Mouse (Mus musculus) MEL (cell line): Measurements from ENCODE around the gene Hoxa9. TPM values are rescaled to one million over a fixed set of nuclear protein-coding genes. Genes with fewer than 3 reads are reported as not detected.

Source experiments
- DNase-seq: peaks from one replicate; pipeline ENCODE4 v3.0.0; 2011; ENCODE audit warnings: low read depth, low spot score
- H3K27ac ChIP-seq: 2 replicates; pipeline ENCODE4 v1.5.1; 2012; ENCODE audit warnings: low read depth, mild to moderate bottlenecking, control low read depth, low read length, moderate library complexity; ENCODE audit not compliant: control insufficient read depth
- H3K27me3 ChIP-seq, 2 experiments: fragments of 150-350 bp in 1 of 2; sonication (generic) in 1 of 2; 2 replicates each; pipeline ENCODE4 v1.6.1; 2012; ENCODE audit warnings: low read length in 2 of 2, mild to moderate bottlenecking in 2 of 2, improper control_type of control experiment in 1 of 2, moderate library complexity in 1 of 2; ENCODE audit not compliant: insufficient read depth in 2 of 2, control insufficient read depth in 1 of 2
- H3K36me3 ChIP-seq, 2 experiments: 2 replicates each; pipeline ENCODE4 v1.6.1; 2012 to 2014; ENCODE audit warnings: low read length in 2 of 2, improper control_type of control experiment in 1 of 2, inconsistent platforms in 1 of 2, mild to moderate bottlenecking in 1 of 2; ENCODE audit not compliant: insufficient read depth in 2 of 2, control insufficient read depth in 1 of 2
- H3K4me1 ChIP-seq, 2 experiments: fragments of 150-350 bp in 1 of 2; sonication (generic) in 1 of 2; 2 replicates each; pipeline ENCODE4 v1.6.1; 2012; ENCODE audit warnings: low read length in 2 of 2, improper control_type of control experiment in 1 of 2, mild to moderate bottlenecking in 1 of 2; ENCODE audit not compliant: insufficient read depth in 2 of 2, control insufficient read depth in 1 of 2
- H3K4me3 ChIP-seq, 2 experiments: fragments of 150-350 bp in 1 of 2; sonication (generic) in 1 of 2; 2 replicates each; pipeline ENCODE4 v1.5.1; 2012; ENCODE audit warnings: low read depth in 2 of 2, low read length in 2 of 2, mild to moderate bottlenecking in 2 of 2, moderate library complexity in 2 of 2, control low read depth in 1 of 2, improper control_type of control experiment in 1 of 2; ENCODE audit not compliant: control insufficient read depth in 1 of 2, insufficient read depth in 1 of 2
- H3K79me2 ChIP-seq: 2 replicates; pipeline ENCODE4 v1.6.1; 2012; ENCODE audit warnings: mild to moderate bottlenecking, low read length, moderate library complexity; ENCODE audit not compliant: control insufficient read depth, poor library complexity, insufficient read depth
- H3K9ac ChIP-seq: 2 replicates; pipeline ENCODE4 v1.6.1; 2012; ENCODE audit warnings: low read depth, mild to moderate bottlenecking, control low read depth, low read length, moderate library complexity; ENCODE audit not compliant: control insufficient read depth, poor library complexity, severe bottlenecking
- H3K9me3 ChIP-seq: fragments of 150-350 bp; sonication (generic); replicated peaks from 2 replicates; pipeline ENCODE4 v1.6.1; 2012; ENCODE audit warnings: mild to moderate bottlenecking, low read length, improper control_type of control experiment, moderate library complexity; ENCODE audit not compliant: insufficient read depth
- BHLHE40 ChIP-seq: IDR thresholded peaks from 2 replicates; pipeline ENCODE4 v1.6.1; 2012; ENCODE audit warnings: low read depth, mild to moderate bottlenecking, inconsistent platforms, low read length, improper control_type of control experiment, borderline replicate concordance
- CHD2 ChIP-seq: IDR thresholded peaks from 2 replicates; pipeline ENCODE4 v1.6.1; 2011; ENCODE audit warnings: low read length, improper control_type of control experiment
- CTCF ChIP-seq, 3 experiments: IDR thresholded peaks in 2 of 3; conservative IDR thresholded peaks in 1 of 3; 2 replicates each; pipeline ENCODE4 v1.5.1; 2011 to 2012; ENCODE audit warnings: low read length in 3 of 3, low read depth in 2 of 3, mild to moderate bottlenecking in 2 of 3, improper control_type of control experiment in 1 of 3, inconsistent platforms in 1 of 3, mixed read lengths in 1 of 3, moderate library complexity in 1 of 3; ENCODE audit not compliant: control insufficient read depth in 1 of 3, insufficient read depth in 1 of 3, poor library complexity in 1 of 3, severe bottlenecking in 1 of 3
- ELF1 ChIP-seq: IDR thresholded peaks from 2 replicates; pipeline ENCODE4 v1.6.1; 2014; ENCODE audit warnings: low read depth, mild to moderate bottlenecking, inconsistent platforms, low read length, improper control_type of control experiment, moderate library complexity
- ETS1 ChIP-seq: IDR thresholded peaks from 2 replicates; pipeline ENCODE4 v1.6.1; 2012; ENCODE audit warnings: low read depth, mild to moderate bottlenecking, inconsistent platforms, low read length, improper control_type of control experiment, moderate library complexity
- JUND ChIP-seq: IDR thresholded peaks from 2 replicates; pipeline ENCODE4 v1.6.1; 2011; ENCODE audit warnings: low read depth, mild to moderate bottlenecking, improper control_type of control experiment, low read length
- MEF2A ChIP-seq: IDR thresholded peaks from 2 replicates; pipeline ENCODE4 v1.6.1; 2014; ENCODE audit warnings: low read depth, mild to moderate bottlenecking, inconsistent platforms, low read length, improper control_type of control experiment; ENCODE audit not compliant: poor library complexity, insufficient replicate concordance, severe bottlenecking; ENCODE audit errors: extremely low read depth
- MYB ChIP-seq: IDR thresholded peaks from 2 replicates; pipeline ENCODE4 v1.6.1; 2011; ENCODE audit warnings: mild to moderate bottlenecking, low read depth, low read length, improper control_type of control experiment
- POLR2AphosphoS2 ChIP-seq: IDR thresholded peaks from 2 replicates; pipeline ENCODE4 v1.6.1; 2011; ENCODE audit warnings: low read length, improper control_type of control experiment
- POLR2AphosphoS5 ChIP-seq: IDR thresholded peaks from 2 replicates; pipeline ENCODE4 v1.6.1; 2012; ENCODE audit warnings: low read depth, borderline replicate concordance, mild to moderate bottlenecking, inconsistent platforms, low read length, moderate library complexity, mixed read lengths
- RAD21 ChIP-seq: IDR thresholded peaks from 2 replicates; pipeline ENCODE4 v1.6.1; 2011; ENCODE audit warnings: mild to moderate bottlenecking, low read depth, low read length, improper control_type of control experiment
- SMC3 ChIP-seq: IDR thresholded peaks from 2 replicates; pipeline ENCODE4 v1.6.1; 2011; ENCODE audit warnings: low read depth, low read length, improper control_type of control experiment
- TAL1 ChIP-seq: IDR thresholded peaks from 2 replicates; pipeline ENCODE4 v1.6.1; 2012; ENCODE audit warnings: mild to moderate bottlenecking, inconsistent platforms, low read length, moderate library complexity, mixed read lengths
- UBTF ChIP-seq: IDR thresholded peaks from 2 replicates; pipeline ENCODE4 v1.6.1; 2012; ENCODE audit warnings: low read depth, mild to moderate bottlenecking, inconsistent platforms, low read length, improper control_type of control experiment, moderate library complexity, borderline replicate concordance; ENCODE audit not compliant: insufficient read depth
- ZC3H11A ChIP-seq: IDR thresholded peaks from 2 replicates; pipeline ENCODE4 v1.6.1; 2012; ENCODE audit warnings: low read depth, mild to moderate bottlenecking, inconsistent platforms, low read length, improper control_type of control experiment
- polyA plus RNA-seq, 2 experiments: library from polyadenylated mRNA; stranded (reverse) in 1 of 2; unstranded in 1 of 2; fragments of >175 nt in 1 of 2; fragments of >200 nt in 1 of 2; gene quantifications; 2 replicates each; pipeline versions ENCODE4 v1.2.1 to v1.2.4; 2012; ENCODE audit warnings: low replicate concordance in 2 of 2, low read depth in 1 of 2; ENCODE audit not compliant: insufficient read length in 2 of 2, insufficient read depth in 1 of 2, missing spikeins in 1 of 2
- total RNA-seq: library from RNA; depleted of rRNA; stranded (reverse); fragments of 300-350 nt; gene quantifications from 2 replicates; pipeline ENCODE4 v1.2.3, GENCODE M21; 2012

Hoxa9 gene
- total and polyA plus RNA-seq, 3 experiments, result not detected

DNA sequence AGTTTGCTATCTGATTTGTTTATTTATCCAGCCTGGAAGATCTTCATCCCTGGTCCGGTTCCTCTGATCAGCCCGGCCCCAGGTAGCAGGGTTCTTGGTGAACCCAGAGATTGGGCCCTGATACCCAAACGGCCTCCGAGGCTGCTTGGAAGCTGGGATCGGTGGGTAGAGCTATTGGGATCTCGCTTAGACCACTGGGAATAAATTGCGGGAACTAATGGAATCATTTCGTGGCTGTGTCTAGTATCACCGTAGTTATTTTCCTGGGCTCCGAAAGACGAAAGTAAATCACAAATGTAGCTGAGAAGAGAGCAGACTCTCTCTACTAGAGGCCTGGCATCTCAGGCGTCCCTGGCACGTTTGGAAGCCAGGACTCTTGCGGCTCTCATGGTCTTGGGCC, 25.7 kb downstream of the Hoxa9 start (continued):
- no peak for TF ChIP-seq JUND
- no peak for TF ChIP-seq MYB
- no peak for TF ChIP-seq MEF2A

DNA sequence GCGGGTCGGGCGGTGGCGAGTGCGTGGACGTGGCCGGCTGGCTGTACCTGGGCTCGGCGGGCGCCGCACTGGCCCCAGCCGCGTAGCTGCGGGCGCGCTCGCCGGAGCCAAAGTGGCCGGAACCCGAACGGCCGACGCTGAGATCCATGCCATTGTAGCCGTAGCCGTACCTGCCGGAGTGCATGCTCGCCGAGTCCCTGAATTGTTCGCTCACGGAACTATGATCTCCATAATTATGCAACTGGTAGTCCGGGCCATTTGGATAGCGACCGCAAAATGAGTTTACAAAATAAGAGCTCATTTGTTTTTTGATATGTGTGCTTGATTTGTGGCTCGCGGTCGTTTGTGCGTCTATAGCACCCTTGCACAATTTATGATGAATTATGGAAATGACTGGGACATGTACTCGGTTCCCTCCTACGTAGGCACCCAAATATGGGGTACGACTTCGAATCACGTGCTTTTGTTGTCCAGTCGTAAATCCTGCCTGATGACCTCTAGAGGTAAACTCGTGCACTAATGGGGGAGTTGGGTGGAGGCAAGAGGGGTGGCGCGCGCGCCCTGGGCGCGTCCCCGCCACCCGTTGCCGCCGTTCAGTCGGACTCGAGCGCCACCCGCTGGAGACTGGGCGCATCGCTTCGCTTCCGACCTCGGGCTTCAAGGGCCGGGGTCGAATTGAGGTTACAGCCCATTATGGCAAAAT, 26.7 kb downstream of the Hoxa9 start, which contains the start of gene Hoxa5:
Gene Hoxa5 (minus strand): TSS at position 538 of the 703 bp plus-strand sequence.
- no peak for DNase-seq
- no peak within 1 kb of the TSS for H3K27ac ChIP-seq
- TF ChIP-seq TAL1, result no peak
- TF ChIP-seq POLR2AphosphoS2, result no peak
- no peak for TF ChIP-seq MEF2A
- no peak for TF ChIP-seq RAD21
- TF ChIP-seq ZC3H11A, result no peak
- no peak for TF ChIP-seq POLR2AphosphoS5
- no peak for TF ChIP-seq ELF1
- TF ChIP-seq CHD2, result no peak
- TF ChIP-seq SMC3, result no peak
- TF ChIP-seq ETS1, result no peak
- TF ChIP-seq, all 39 proteins: peak for 0
- no peaks in the 10 kb centered on the region for H3K9me3 ChIP-seq
- no peaks in the 10 kb centered on the region for H3K4me1 ChIP-seq
- H3K4me3 ChIP-seq, result no peak within 1 kb of the TSS
- H3K36me3 ChIP-seq, result no peaks in the 10 kb centered on the region
- H3K79me2 ChIP-seq, result no peaks in the 10 kb centered on the region; the same call in 1 of the 2 replicates
- H3K9ac ChIP-seq, result no peak within 1 kb of the TSS
- H3K27me3 ChIP-seq, result no peaks in the 10 kb centered on the region

DNA sequence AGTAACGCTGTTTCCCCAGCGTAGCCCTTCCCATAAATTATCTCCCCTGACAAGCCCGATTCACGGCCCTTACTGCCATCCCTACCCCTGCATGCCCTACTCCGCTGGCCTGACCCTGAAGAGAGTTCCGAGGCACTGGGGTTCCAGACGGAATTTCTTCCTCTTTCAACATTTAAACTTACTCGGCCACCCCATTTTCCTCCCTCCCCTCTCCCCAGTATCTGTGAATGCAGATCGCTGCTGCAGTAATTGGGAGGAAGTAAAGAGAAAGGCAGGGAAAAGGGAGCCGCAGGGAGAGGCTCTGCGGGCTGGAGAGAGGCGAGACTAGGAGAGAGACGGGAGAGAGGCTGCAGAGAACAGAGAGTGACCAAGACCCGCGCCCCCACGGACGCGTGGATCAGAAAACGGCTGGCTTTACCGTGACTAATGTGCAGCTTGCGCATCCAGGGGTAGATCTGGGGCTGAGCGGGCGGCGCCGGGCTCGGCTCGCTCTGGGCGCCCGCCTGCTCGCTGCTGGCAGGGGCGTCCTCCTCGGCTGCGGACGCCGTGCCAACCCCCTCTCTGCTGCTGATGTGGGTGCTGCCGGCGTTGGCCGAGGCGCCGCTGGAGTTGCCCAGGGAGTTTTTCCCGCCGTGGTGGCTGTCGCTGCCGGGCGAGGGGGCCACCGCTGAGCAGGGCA, 27.4 kb downstream of the Hoxa9 start:
- H3K79me2 ChIP-seq, result no peaks in the 10 kb centered on the region; the same call in 1 of the 2 replicates
- H3K4me1 ChIP-seq, result no peaks in the 10 kb centered on the region
- no peak overlapping the region for H3K27ac ChIP-seq
- H3K36me3 ChIP-seq, result no peaks in the 10 kb centered on the region
- no peak overlapping the region for H3K9ac ChIP-seq
- no peaks in the 10 kb centered on the region for H3K9me3 ChIP-seq
- TF ChIP-seq CHD2 (no peak), UBTF (no peak), BHLHE40 (no peak), CTCF (IDR thresholded peaks at IDR 0.05 in 2 of 3, conservative IDR thresholded peaks at IDR 0.05 in 1 of 3; ENCODE audit: control insufficient read depth in 1 of 3, insufficient read depth in 1 of 3, low read depth in 2 of 3, low read length in 3 of 3, poor library complexity in 1 of 3, severe bottlenecking in 1 of 3) (no peak), JUND (no peak)
- DNase-seq, result no peak
- no peak overlapping the region for H3K4me3 ChIP-seq
- no peaks in the 10 kb centered on the region for H3K27me3 ChIP-seq
